Mouse (Mus musculus): ENCODE measurements at regions not wholly inside any gene's neighbourhood (a gene's known extent, or its start where the extent isn't known, plus 50 kb on each side); places are given as distances from the start of the nearest gene placed in this dataset.

GRCm38 (mm10) chr3:46583351-46583750, 135.3 kb upstream of the Pabpc4l start:
- DNase-seq (ENCODE audit: low read depth, low spot score): peak; percentile 80

- DNase-seq (ENCODE audit: low read depth, low spot score): no peak
Measured at GRCm38 (mm10) chr3:46566636-46567235, 118.7 kb upstream of the Pabpc4l start.

GRCm38 (mm10) chr3:46553590-46553989, 105.6 kb upstream of the Pabpc4l start:
- DNase-seq (ENCODE audit: low read depth, low spot score): peak; percentile 70

GRCm38 (mm10) chr3:46538660-46539059, 90.6 kb upstream of the Pabpc4l start:
- DNase-seq (ENCODE audit: low read depth, low spot score): peak; percentile 54

GRCm38 (mm10) chr3:46511157-46511556, 63.1 kb upstream of the Pabpc4l start:
- no peak for DNase-seq (ENCODE audit: low read depth, low spot score)

- DNase-seq (ENCODE audit: low read depth, low spot score): no peak
Measured at GRCm38 (mm10) chr3:46503713-46504112, 55.7 kb upstream of the Pabpc4l start.

Measured in telencephalon, adult 2 months (tissue).